Mouse (Mus musculus): ENCODE data around the gene Dera. TPM values are rescaled to one million over a fixed set of nuclear protein-coding genes. Genes with fewer than 3 reads are reported as not detected.
A peak's percentile ranks its signal among the peaks of the same experiment; 100 is the strongest.

Dera gene
- polyA plus RNA-seq, 1 experiment from 2014 or later = 15.9 TPM

GRCm38 (mm10) chr6:137886210-137886979 is 132.0 kb downstream of the Dera start:
- Histone ChIP-seq H3K36me3 (ENCODE audit: control insufficient read depth, insufficient read depth, low read length) (no peaks in the 10 kb centered on the region), H3K27me3 (ENCODE audit: control insufficient read depth, insufficient read depth, low read length) (no peaks in the 10 kb centered on the region), H3K9ac (replicated peaks; ENCODE audit: low read length) (no peak overlapping the region), H3K27ac (replicated peaks; ENCODE audit: low read depth, low read length) (no peak overlapping the region), H3K4me2 (ENCODE audit: low read length) (no peak overlapping the region), H3K4me1 (ENCODE audit: control insufficient read depth, insufficient read depth, low read length) (no peaks in the 10 kb centered on the region), H3K9me3 (ENCODE audit: control insufficient read depth, low read length) (no peaks in the 10 kb centered on the region), H3K4me3 (replicated peaks; ENCODE audit: low read depth, low read length) (no peak overlapping the region)
- WGBS = 85% methylated on average over 6 of the region's 6 CpGs
- DNase-seq (no peak), ATAC-seq (ENCODE audit: low FRiP score, low TSS enrichment) (no peak)

- no peak overlapping the region for H3K4me2 ChIP-seq (ENCODE audit: low read length)
- H3K4me3 ChIP-seq (replicated peaks; ENCODE audit: low read depth, low read length) = no peak overlapping the region
- no peak overlapping the region for H3K27ac ChIP-seq (replicated peaks; ENCODE audit: low read depth, low read length)
- WGBS = 55% methylated on average over 6 of the region's 6 CpGs
- no peak overlapping the region for H3K9ac ChIP-seq (replicated peaks; ENCODE audit: low read length)
- DNase-seq (peak; percentile 20), ATAC-seq (ENCODE audit: low FRiP score, low TSS enrichment) (no peak; the same call in 1 of the 2 replicates)
- no peaks in the 10 kb centered on the region for H3K4me1 ChIP-seq (ENCODE audit: control insufficient read depth, insufficient read depth, low read length)
- no peaks in the 10 kb centered on the region for H3K36me3 ChIP-seq (ENCODE audit: control insufficient read depth, insufficient read depth, low read length)
- no peaks in the 10 kb centered on the region for H3K9me3 ChIP-seq (ENCODE audit: control insufficient read depth, low read length)
- H3K27me3 ChIP-seq (ENCODE audit: control insufficient read depth, insufficient read depth, low read length) = no peaks in the 10 kb centered on the region
Observed at GRCm38 (mm10) chr6:137887258-137887657, 132.9 kb downstream of the Dera start.

GRCm38 (mm10) chr6:137897671-137898070 is 143.3 kb downstream of the Dera start:
- DNase-seq = no peak
- no peak overlapping the region for H3K4me2 ChIP-seq (ENCODE audit: low read length)

GRCm38 (mm10) chr6:137901255-137901654 is 146.9 kb downstream of the Dera start:
- Histone ChIP-seq H3K27ac (replicated peaks; ENCODE audit: low read depth, low read length) (no peak overlapping the region), H3K9ac (replicated peaks; ENCODE audit: low read length) (no peak overlapping the region), H3K4me3 (replicated peaks; ENCODE audit: low read depth, low read length) (no peak overlapping the region), H3K9me3 (ENCODE audit: control insufficient read depth, low read length) (no peaks in the 10 kb centered on the region), H3K27me3 (ENCODE audit: control insufficient read depth, insufficient read depth, low read length) (no peaks in the 10 kb centered on the region), H3K36me3 (ENCODE audit: control insufficient read depth, insufficient read depth, low read length) (no peaks in the 10 kb centered on the region), H3K4me2 (ENCODE audit: low read length) (no peak overlapping the region), H3K4me1 (ENCODE audit: control insufficient read depth, insufficient read depth, low read length) (no peaks in the 10 kb centered on the region)
- ATAC-seq (ENCODE audit: low FRiP score, low TSS enrichment) (no peak), DNase-seq (no peak)
- 87% methylated on average over 5 of the region's 5 CpGs for WGBS

More at GRCm38 (mm10) chr6:137897671-137898070, 143.3 kb downstream of the Dera start:
- Histone ChIP-seq H3K9ac (replicated peaks; ENCODE audit: low read length) (no peak overlapping the region), H3K4me1 (ENCODE audit: control insufficient read depth, insufficient read depth, low read length) (no peaks in the 10 kb centered on the region), H3K27ac (replicated peaks; ENCODE audit: low read depth, low read length) (no peak overlapping the region), H3K4me3 (replicated peaks; ENCODE audit: low read depth, low read length) (no peak overlapping the region), H3K27me3 (ENCODE audit: control insufficient read depth, insufficient read depth, low read length) (no peaks in the 10 kb centered on the region), H3K36me3 (ENCODE audit: control insufficient read depth, insufficient read depth, low read length) (no peaks in the 10 kb centered on the region), H3K9me3 (ENCODE audit: control insufficient read depth, low read length) (no peaks in the 10 kb centered on the region)
- no peak for ATAC-seq (ENCODE audit: low FRiP score, low TSS enrichment)

Other genes with a start within 250 kb of the Dera start
- gene Eps8, start 99.7 kb upstream of the Dera start, polyA plus RNA-seq (2014; fragmentation: Nextera tagmentation; extraction: Ambion mirVana) = 19.2 and 21.0 TPM in 2 replicates
- 175 and 203 TPM in 2 replicates for gene Strap, start 19.5 kb upstream of the Dera start, polyA plus RNA-seq (2014; fragmentation: Nextera tagmentation; extraction: Ambion mirVana)

Measured in midbrain, embryonic 14.5 days (tissue).